Mouse (Mus musculus): ENCODE results near the gene Phf20. TPM values are rescaled to one million over a fixed set of nuclear protein-coding genes. Genes with fewer than 3 reads are reported as not detected.

Gene Phf20
- polyA plus RNA-seq, 2 experiments: 2.9 to 10.1 TPM

DNA sequence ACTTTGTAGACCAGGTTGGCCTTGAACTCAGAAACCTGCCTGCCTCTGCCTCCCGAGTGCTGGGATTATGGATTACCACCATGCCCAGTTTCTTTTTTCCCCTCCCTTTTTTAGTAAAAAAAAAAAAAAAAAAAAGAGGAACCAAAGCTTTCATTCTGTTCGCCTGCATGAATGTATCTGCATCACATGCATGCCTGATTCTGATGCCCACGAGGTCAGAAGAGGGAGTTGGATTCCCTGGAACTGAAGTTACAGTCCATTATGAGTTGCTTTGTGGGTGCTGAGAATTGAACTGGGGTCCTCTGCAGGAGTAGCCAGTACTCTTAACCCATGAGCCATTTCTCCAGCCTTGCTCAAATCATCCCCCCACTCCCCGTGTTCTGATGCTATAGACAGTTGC, 5.2 kb downstream of the Phf20 start:
- 66% methylated on average over 4 of the region's 4 CpGs for WGBS (ENCODE audit: insufficient replicate concordance)
- H3K27me3 ChIP-seq (ENCODE audit: control insufficient read depth, insufficient read depth, low read length): no peaks in the 10 kb centered on the region
- H3K4me2 ChIP-seq (ENCODE audit: low read depth): no peak overlapping the region
- H3K36me3 ChIP-seq (replicated peaks; ENCODE audit: control insufficient read depth, insufficient read depth, low read depth): no peaks in the 10 kb centered on the region
- no peak overlapping the region for H3K4me3 ChIP-seq (ENCODE audit: insufficient read depth in 1 of 2, low read depth in 2 of 2, low read length in 2 of 2)
- H3K4me1 ChIP-seq (replicated peaks; ENCODE audit: control insufficient read depth in 2 of 2, insufficient read depth in 2 of 2, low read length in 1 of 2): peaks cover 15 to 16% of the 10 kb centered on the region in 2 experiments
- TF ChIP-seq EP300 (IDR thresholded peaks at IDR 0.05; ENCODE audit: low read depth) (no peak), CTCF (IDR thresholded peaks at IDR 0.05; ENCODE audit: low read depth) (no peak)
- ATAC-seq (ENCODE audit: insufficient read depth) (no peak), DNase-seq (ENCODE audit: low read depth in 3 of 3, low spot score in 3 of 3) (no peak)
- no peak overlapping the region for H3K27ac ChIP-seq
- H3K9me3 ChIP-seq (ENCODE audit: control insufficient read depth, low read length): no peaks in the 10 kb centered on the region
- no peak overlapping the region for H3K9ac ChIP-seq (replicated peaks)

GRCm38 (mm10) chr2:156202848-156203437, 6.7 kb downstream of the Phf20 start:
- Histone ChIP-seq H3K27ac (no peak overlapping the region), H3K9ac (replicated peaks) (no peak overlapping the region), H3K36me3 (replicated peaks; ENCODE audit: control insufficient read depth, insufficient read depth, low read depth) (no peaks in the 10 kb centered on the region), H3K4me2 (ENCODE audit: low read depth) (no peak overlapping the region), H3K4me1 (replicated peaks; ENCODE audit: control insufficient read depth in 2 of 2, insufficient read depth in 2 of 2, low read length in 1 of 2) (peaks cover 6 to 11% of the 10 kb centered on the region in 2 experiments), H3K4me3 (ENCODE audit: insufficient read depth in 1 of 2, low read depth in 2 of 2, low read length in 2 of 2) (no peak overlapping the region), H3K9me3 (ENCODE audit: control insufficient read depth, low read length) (no peaks in the 10 kb centered on the region), H3K27me3 (ENCODE audit: control insufficient read depth, insufficient read depth, low read length) (no peaks in the 10 kb centered on the region)
- DNase-seq (ENCODE audit: low read depth in 3 of 3, low spot score in 3 of 3) (no peak), ATAC-seq (ENCODE audit: insufficient read depth) (no peak)
- WGBS (ENCODE audit: insufficient replicate concordance): 82% methylated on average over 3 of the region's 3 CpGs
- TF ChIP-seq CTCF (IDR thresholded peaks at IDR 0.05; ENCODE audit: low read depth) (no peak), EP300 (IDR thresholded peaks at IDR 0.05; ENCODE audit: low read depth) (no peak)

DNA sequence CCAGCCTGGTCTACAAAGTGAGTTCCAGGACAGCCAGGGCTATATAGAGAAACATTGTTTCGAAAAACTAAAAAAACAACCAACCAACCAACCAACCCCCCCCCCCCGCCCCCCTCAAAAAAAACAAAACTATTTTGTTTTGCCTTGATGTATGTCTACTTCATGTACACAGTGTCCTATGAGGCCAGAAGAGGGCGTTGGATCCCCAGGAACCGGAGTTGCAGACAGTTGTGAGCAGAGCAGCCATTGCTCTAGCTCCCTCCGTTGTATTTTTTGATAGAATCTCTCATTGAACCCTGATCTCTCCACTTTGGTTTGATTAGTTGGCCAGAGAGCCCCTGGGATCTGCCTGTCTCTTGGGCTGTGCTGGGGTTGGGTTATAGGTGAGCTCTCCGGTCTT, 7.7 kb downstream of the Phf20 start:
- TF ChIP-seq EP300 (IDR thresholded peaks at IDR 0.05; ENCODE audit: low read depth) (no peak), CTCF (IDR thresholded peaks at IDR 0.05; ENCODE audit: low read depth) (peak; percentile 29; the same call in 1 of the 2 replicates)
- Histone ChIP-seq H3K27ac (no peak overlapping the region), H3K27me3 (ENCODE audit: control insufficient read depth, insufficient read depth, low read length) (no peaks in the 10 kb centered on the region), H3K9me3 (ENCODE audit: control insufficient read depth, low read length) (no peaks in the 10 kb centered on the region), H3K4me2 (ENCODE audit: low read depth) (no peak overlapping the region), H3K4me3 (ENCODE audit: insufficient read depth in 1 of 2, low read depth in 2 of 2, low read length in 2 of 2) (no peak overlapping the region), H3K4me1 (replicated peaks; ENCODE audit: control insufficient read depth in 2 of 2, insufficient read depth in 2 of 2, low read length in 1 of 2) (peaks cover 0 to 5% of the 10 kb centered on the region in 2 experiments; a peak in 2 of 4 replicates), H3K36me3 (replicated peaks; ENCODE audit: control insufficient read depth, insufficient read depth, low read depth) (no peaks in the 10 kb centered on the region), H3K9ac (replicated peaks) (no peak overlapping the region)
- DNase-seq (ENCODE audit: low read depth in 3 of 3, low spot score in 3 of 3) (no peak), ATAC-seq (ENCODE audit: insufficient read depth) (no peak)
- WGBS (ENCODE audit: insufficient replicate concordance): 68% methylated on average over 6 of the region's 6 CpGs

DNA sequence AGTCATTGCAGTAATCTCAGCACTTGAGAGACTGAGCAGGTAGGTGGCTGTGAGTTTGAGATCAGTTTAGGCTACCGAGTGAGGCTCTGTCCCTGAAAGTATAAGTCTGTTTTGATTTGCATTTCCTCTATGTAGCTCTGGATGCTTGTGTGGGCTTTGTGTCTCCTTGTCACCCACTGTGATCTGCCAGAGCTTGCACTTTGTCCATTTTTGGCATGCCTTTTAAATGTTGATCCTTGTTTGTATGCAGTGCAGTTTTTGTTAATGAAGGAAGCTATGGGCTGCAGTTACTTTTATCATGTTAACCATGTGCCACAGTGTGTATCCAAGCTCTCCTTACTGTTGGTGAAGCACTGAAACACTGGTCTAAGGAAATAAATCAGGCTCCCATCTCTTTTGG, 21.5 kb downstream of the Phf20 start:
- no peaks in the 10 kb centered on the region for H3K4me1 ChIP-seq (replicated peaks; ENCODE audit: control insufficient read depth in 2 of 2, insufficient read depth in 2 of 2, low read length in 1 of 2)
- DNase-seq (ENCODE audit: low read depth in 3 of 3, low spot score in 3 of 3) (no peak), ATAC-seq (ENCODE audit: insufficient read depth) (no peak)
- no peaks in the 10 kb centered on the region for H3K9me3 ChIP-seq (ENCODE audit: control insufficient read depth, low read length)
- H3K27me3 ChIP-seq (ENCODE audit: control insufficient read depth, insufficient read depth, low read length): no peaks in the 10 kb centered on the region
- no peak overlapping the region for H3K9ac ChIP-seq (replicated peaks)
- H3K4me2 ChIP-seq (ENCODE audit: low read depth): no peak overlapping the region
- TF ChIP-seq CTCF (IDR thresholded peaks at IDR 0.05; ENCODE audit: low read depth) (no peak), EP300 (IDR thresholded peaks at IDR 0.05; ENCODE audit: low read depth) (no peak)
- 61% methylated on average over 1 of the region's 1 CpGs for WGBS (ENCODE audit: insufficient replicate concordance)
- H3K27ac ChIP-seq: no peak overlapping the region
- H3K4me3 ChIP-seq (ENCODE audit: insufficient read depth in 1 of 2, low read depth in 2 of 2, low read length in 2 of 2): no peak overlapping the region
- H3K36me3 ChIP-seq (replicated peaks; ENCODE audit: control insufficient read depth, insufficient read depth, low read depth): no peaks in the 10 kb centered on the region

GRCm38 (mm10) chr2:156222100-156222499, 25.8 kb downstream of the Phf20 start:
- Histone ChIP-seq H3K27me3 (ENCODE audit: control insufficient read depth, insufficient read depth, low read length) (no peaks in the 10 kb centered on the region), H3K4me1 (replicated peaks; ENCODE audit: control insufficient read depth in 2 of 2, insufficient read depth in 2 of 2, low read length in 1 of 2) (peaks cover 0 to 5% of the 10 kb centered on the region in 2 experiments; a peak in 3 of 4 replicates), H3K27ac (no peak overlapping the region), H3K4me3 (ENCODE audit: insufficient read depth in 1 of 2, low read depth in 2 of 2, low read length in 2 of 2) (no peak overlapping the region), H3K4me2 (ENCODE audit: low read depth) (no peak overlapping the region), H3K9me3 (ENCODE audit: control insufficient read depth, low read length) (no peaks in the 10 kb centered on the region), H3K9ac (replicated peaks) (no peak overlapping the region), H3K36me3 (replicated peaks; ENCODE audit: control insufficient read depth, insufficient read depth, low read depth) (no peaks in the 10 kb centered on the region; the same call in 1 of the 2 replicates)
- no peak for TF ChIP-seq CTCF (IDR thresholded peaks at IDR 0.05; ENCODE audit: low read depth)
- no peak for TF ChIP-seq EP300 (IDR thresholded peaks at IDR 0.05; ENCODE audit: low read depth)
- no peak for ATAC-seq (ENCODE audit: insufficient read depth)
- DNase-seq (ENCODE audit: low read depth in 3 of 3, low spot score in 3 of 3): no peak

Measured in liver, embryonic 14.5 days (tissue).